Mouse (Mus musculus) R1 (cell line): Measurements from ENCODE around the gene Rab11fip4.

Source experiments
- DNase-seq: peaks from one replicate; pipeline ENCODE4 v3.0.0-alpha.2; 2018; ENCODE audit warnings: low read depth, low spot score

Gene Rab11fip4

DNA sequence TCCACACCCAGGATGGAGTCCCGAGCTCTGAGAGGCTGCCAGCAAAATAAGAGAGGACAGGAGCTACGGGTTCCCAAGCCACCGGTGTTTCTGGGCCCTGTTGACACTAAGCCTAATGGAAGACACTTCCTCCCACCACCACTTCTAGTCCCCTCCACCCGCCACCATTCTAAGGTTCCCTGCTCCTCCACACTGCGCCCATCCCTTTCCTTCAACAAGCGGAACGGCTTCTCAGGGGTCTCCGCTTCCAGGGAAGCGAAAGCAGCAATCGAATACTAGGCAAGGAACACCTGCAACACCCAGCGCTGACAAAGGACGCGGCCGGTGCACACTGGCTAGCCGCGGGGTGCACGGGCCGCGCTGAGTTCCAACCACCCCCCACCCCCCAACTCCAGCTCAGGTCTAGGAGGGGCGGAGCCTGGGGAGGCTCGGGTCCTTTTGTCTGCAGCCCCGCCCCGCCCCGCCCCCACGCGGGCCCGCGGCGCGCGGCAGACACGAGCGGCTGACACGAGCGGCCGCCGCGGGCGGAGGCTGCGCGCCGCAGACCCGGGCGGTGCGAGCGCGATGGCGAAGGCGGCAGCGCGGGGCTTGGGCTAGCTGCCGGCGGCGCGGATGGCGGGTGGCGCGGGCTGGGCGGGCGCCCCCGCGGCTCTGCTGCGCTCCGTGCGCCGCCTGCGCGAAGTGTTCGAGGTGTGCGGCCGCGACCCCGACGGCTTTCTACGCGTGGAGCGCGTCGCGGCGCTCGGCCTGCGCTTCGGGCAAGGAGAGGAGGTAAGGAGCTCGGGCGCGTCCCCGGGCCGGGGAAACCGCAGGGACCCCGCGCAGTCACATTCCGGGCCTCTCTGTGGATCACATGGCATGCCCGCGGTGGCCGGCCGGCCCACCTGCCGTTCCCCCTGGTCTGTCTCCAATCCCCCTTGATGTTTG is at the start of gene Rab11fip4:
Rab11fip4 (plus strand) TSS at position 549 of the 927 bp plus-strand sequence.
- peak; percentile 82 for DNase-seq

DNA sequence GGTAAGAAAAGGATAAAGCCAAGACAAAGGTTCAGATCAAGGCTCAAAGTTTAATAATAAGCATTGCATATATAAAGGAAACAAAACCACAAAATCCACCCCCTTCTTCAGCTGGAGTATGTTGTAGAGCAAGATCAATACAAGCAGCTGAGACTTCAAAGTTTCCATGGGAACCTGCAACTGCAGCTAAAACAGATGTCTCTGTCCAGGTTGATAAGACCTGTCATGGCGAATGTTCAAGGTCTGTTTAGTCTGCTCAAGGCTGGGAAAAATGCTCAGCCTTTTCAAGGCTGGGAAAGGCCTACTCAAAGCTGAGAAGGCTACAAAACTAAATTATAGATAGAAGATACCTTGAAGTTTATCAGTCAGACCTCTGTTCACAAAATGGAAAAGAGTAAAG is 38.4 kb upstream of the Rab11fip4 start:
- no peak for DNase-seq

GRCm38 (mm10) chr11:79560536-79560935 is 30.5 kb upstream of the Rab11fip4 start:
- DNase-seq = no peak

- DNase-seq = no peak
Observed at GRCm38 (mm10) chr11:79563493-79563892, 27.5 kb upstream of the Rab11fip4 start.

GRCm38 (mm10) chr11:79566947-79567346 is 24.1 kb upstream of the Rab11fip4 start:
- peak; percentile 25 for DNase-seq

DNA sequence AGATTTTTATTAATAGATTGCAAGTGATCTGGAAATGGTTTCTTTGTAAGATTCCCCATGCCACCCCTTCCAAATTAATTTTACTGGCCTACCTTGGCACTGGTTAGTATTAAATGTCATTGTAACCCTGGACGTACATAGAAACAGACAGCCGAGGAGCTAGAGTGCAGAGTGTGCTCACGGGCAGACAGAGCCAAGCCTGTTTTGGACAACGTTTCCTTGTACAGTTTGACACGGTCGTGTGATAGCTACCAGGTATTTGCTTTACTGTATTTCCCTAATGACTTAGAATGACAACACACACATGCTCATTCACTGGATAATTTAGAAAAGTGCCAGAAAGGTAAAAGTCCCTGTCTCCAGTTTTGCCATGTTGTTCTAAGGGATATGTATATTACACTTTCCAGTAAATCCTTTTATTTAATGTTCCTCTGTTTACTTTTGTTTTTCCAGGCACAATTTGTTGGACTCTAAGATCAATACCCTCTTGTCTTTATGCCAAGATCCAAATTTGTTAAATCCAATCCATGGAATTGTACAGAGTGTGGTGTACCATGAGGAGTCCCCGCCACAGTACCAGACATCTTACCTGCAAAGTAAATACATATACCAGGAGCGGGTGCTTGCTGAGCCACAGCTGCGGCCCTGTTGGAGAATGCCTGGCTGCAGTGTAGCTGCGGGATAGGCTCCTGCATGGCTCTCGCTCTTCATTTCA is 22.7 kb upstream of the Rab11fip4 start:
- no peak for DNase-seq

- DNase-seq = no peak
Observed at GRCm38 (mm10) chr11:79570319-79570718, 20.7 kb upstream of the Rab11fip4 start.

- DNase-seq = no peak
Observed at GRCm38 (mm10) chr11:79573836-79574235, 17.2 kb upstream of the Rab11fip4 start.

DNA sequence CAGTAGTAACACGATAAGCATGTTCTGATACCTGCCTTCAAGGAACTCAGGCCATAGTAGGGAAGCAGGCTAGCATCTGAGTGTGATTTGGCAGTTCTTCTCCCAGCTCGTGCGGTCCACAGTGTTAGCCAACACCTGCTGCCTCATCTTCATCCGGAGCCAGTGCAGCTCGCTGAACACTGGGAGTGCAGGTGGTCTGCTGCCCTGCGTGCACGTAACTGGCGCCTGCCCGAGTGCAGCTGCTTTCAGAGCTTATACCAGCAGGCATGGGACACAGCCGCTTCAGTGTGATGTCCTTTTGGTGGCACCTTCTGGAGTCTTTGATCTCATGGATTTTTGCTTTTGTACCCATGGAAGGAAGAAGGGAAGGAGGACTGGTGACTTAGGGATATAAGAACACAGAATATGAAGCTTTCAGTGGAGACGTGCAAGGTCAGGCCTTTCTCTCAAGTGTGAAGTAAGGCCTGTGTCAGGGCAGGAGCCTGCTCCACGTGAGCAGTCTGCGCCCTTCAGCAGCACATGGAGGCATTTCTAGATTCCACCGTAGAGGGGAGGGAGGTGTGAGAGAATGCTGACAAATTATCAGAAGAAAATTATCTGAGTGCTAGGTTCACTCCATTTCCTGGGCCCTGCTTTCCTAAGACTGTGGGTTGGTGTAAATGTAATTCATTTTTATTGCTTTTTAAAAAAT is 15.5 kb upstream of the Rab11fip4 start:
- no peak for DNase-seq

DNA sequence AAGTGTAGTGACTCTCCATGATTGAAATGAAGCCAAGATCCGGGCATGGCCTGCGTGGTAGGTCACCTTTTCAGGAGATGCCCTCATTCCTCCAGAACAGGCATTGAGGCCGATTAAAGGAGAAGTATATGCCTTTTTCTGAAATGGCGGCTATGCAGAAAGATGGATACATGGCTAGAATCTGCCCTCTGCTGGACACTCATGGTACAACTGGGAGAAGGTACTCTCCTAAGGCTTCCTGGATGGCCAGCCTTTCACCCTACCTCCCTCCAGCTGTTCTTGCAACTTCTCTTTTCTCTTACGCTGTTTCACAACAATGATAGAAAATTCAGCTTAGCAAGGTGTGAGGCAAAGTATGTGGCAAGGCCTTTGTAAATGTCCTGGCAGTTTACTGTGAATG is 13.3 kb upstream of the Rab11fip4 start:
- peak; percentile 83 for DNase-seq

DNA sequence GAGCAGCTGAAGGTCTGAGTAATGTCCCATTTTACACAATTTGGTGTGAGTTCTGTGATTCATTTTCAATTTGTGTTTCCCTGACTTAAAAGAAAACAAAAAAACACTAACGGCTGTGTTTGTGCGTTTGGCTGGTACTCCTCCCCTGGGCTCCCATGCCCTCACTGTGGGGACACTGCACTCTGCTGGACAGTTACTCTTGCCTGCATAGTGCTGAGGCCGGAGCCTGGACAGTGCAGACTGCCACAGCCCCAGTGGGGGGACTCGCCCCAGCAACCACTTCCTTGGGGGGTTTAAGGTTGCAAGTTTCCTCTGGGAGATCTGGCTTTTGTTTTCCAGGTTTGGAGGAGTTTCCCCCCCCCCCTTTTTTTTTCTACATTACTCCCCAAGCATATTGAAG is 10.4 kb upstream of the Rab11fip4 start:
- no peak for DNase-seq

- no peak for DNase-seq
Observed at GRCm38 (mm10) chr11:79581257-79581656, 9.8 kb upstream of the Rab11fip4 start.

DNA sequence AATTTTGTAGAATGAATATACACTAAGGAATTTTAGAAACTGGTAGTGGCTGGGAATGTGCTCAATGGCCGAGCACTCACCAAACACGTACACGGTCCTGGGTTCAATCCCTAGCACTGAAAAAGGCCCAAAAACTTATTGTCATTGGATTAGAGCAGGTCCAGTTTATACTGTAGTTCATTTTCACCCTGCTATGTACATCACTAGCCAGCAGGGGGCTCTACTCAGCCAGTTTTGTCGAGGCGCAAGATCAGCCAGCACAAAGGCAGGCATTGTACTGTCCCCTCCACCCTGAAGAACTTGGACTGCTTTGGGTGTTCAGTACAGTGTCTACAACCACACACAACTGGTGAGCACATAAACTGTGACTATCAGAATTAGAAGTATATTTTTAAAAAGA is 6.8 kb upstream of the Rab11fip4 start:
- peak; percentile 70 for DNase-seq

GRCm38 (mm10) chr11:79589317-79590075 is 1.5 kb upstream of the Rab11fip4 start:
- DNase-seq = peak; percentile 84

- no peak for DNase-seq
Observed at GRCm38 (mm10) chr11:79591591-79591975, 571 bp downstream of the Rab11fip4 start.

- peak; percentile 80 for DNase-seq
Observed at GRCm38 (mm10) chr11:79593495-79593894, 2.5 kb downstream of the Rab11fip4 start.

GRCm38 (mm10) chr11:79610454-79610853 is 19.4 kb downstream of the Rab11fip4 start:
- DNase-seq = no peak

- no peak for DNase-seq
Observed at GRCm38 (mm10) chr11:79611011-79611666, 20.1 kb downstream of the Rab11fip4 start.

- peak; percentile 67 for DNase-seq
Observed at GRCm38 (mm10) chr11:79612046-79612600, 21.1 kb downstream of the Rab11fip4 start.

DNA sequence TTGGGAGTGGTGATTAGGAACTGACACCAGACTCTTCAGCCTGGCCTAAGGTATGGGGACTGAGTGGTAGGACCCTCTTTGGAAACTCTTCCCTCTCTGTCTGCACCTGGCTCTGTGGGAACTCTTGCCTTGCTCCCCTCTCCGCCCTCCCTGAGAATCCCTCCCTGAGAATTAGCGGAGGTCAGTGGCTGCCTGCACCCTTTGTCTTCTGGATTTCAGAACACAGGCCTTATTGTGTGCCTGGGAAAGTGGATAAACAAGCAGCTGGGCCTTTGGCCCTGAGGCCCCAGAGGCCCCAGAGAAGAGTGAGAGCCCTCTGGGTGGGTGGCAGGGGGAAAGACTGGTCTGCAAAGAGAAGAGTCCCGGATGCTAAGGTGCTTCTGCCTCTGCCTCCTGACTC is 22.1 kb downstream of the Rab11fip4 start:
- DNase-seq = no peak

- DNase-seq = no peak
Observed at GRCm38 (mm10) chr11:79613711-79614110, 22.7 kb downstream of the Rab11fip4 start.
